Mouse (Mus musculus): Measurements from ENCODE around the gene 1700067K01Rik. TPM values are rescaled to one million over a fixed set of nuclear protein-coding genes. Genes with fewer than 3 reads are reported as not detected.

Gene 1700067K01Rik
- polyA plus RNA-seq, 1 experiment from 2014 or later: 0.63 TPM

DNA sequence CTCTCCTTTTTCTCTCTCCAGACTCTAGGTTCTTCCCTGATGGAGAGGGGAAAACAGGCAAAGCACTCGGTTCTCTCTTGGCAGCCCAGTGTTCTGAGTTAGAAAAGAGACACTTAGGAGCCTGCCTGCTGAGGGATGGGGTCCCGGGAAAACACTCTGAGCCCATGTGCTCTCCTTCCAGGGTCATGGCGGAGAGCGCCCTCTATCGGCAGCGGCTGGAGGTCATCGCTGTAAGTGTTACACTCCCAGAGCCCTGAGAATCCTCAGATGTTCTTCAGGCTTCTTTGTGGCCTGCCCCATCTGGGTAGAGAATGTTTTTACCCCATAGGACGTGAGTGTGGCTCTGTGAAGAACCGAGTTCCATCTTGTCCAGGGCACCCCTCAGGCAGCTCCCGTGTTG, 22.9 kb downstream of the 1700067K01Rik start:
- H3K4me1 ChIP-seq: peaks cover 55% of the 10 kb centered on the region
- 14% methylated on average over 10 of the region's 10 CpGs for WGBS
- no peak overlapping the region for H3K4me3 ChIP-seq
- peak; percentile 72 for DNase-seq (ENCODE audit: extremely low spot score, low spot score)
- no peaks in the 10 kb centered on the region for H3K36me3 ChIP-seq (replicated peaks)
- no peaks in the 10 kb centered on the region for H3K9me3 ChIP-seq
- peaks cover 100% of the 10 kb centered on the region for H3K27me3 ChIP-seq (ENCODE audit: poor library complexity, severe bottlenecking)
- H3K27ac ChIP-seq: no peak overlapping the region

DNA sequence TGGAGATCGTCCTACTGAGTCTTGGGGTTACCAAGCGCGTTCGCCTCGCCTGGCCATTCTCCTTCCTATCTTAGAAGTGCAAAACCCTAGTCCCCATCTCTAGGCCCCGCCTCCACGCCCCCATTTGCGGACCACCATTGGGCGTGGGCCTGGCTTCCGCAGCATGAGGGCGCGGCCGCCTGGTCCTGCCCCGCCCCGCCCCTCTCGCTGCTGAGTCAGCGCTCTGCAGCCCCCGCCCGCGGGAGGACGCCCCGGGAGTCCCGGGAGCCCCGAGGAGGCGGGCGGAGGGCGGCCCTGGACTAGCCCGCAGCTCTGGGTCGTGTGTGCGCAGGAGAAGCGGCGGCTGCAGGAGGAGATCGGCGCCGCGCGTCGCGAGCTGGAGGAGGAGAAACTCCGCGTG, 24.6 kb downstream of the 1700067K01Rik start:
- peaks cover 53% of the 10 kb centered on the region for H3K4me1 ChIP-seq
- 1% methylated on average over 41 of the region's 41 CpGs for WGBS

DNA sequence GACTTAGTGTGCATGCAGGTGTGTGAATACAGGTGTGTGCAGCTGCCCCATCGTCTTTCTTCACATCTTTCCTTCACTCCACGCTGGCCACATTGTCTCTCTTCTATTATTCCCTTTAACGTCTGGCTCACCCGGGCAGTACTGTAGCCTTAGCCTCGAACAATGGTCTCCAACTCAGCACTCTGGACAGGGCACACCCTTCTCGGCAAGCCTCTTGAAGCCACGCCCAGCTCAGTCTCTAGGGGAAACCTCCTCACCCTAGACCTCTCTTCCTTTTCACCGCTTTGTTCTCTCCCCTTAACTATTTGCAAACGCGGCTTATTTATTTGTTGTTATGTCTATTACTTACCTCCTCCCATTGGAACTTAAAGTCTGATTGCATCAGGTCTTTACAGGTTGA, 26.1 kb downstream of the 1700067K01Rik start:
- H3K9me3 ChIP-seq: no peaks in the 10 kb centered on the region
- H3K27me3 ChIP-seq (ENCODE audit: poor library complexity, severe bottlenecking): peaks cover 80% of the 10 kb centered on the region
- no peak overlapping the region for H3K27ac ChIP-seq
- H3K4me3 ChIP-seq: no peak overlapping the region
- 9% methylated on average over 10 of the region's 10 CpGs for WGBS
- no peak for DNase-seq (ENCODE audit: extremely low spot score, low spot score)
- peaks cover 39% of the 10 kb centered on the region for H3K4me1 ChIP-seq
- H3K36me3 ChIP-seq (replicated peaks): no peaks in the 10 kb centered on the region

More for the DNA sequence above, 24.6 kb downstream of the 1700067K01Rik start:
- peak overlapping the region; percentile 65 for H3K4me3 ChIP-seq
- H3K27me3 ChIP-seq (ENCODE audit: poor library complexity, severe bottlenecking): peaks cover 90% of the 10 kb centered on the region
- H3K27ac ChIP-seq: peak overlapping the region; percentile 80
- H3K36me3 ChIP-seq (replicated peaks): no peaks in the 10 kb centered on the region
- H3K9me3 ChIP-seq: no peaks in the 10 kb centered on the region
- DNase-seq (ENCODE audit: extremely low spot score, low spot score): peak; percentile 67

DNA sequence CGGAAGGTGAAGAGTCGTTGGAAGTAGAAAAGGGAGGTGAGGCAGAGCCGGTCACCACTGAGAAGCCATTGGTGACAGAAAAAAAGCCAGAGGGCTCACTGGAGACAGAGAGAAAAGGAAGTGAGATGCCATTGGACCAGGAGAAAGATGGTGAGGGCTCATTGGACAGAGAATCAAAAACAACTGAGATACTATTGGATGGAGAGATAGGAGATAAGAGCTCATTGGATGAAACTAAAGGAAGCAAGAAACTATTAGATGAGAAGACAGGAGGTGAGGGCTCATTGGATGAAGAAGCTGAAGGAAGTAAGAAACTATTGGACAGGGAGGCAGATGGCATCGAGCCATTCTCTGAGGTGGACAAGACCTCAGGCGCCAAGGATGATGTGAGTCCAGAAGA, 28.0 kb downstream of the 1700067K01Rik start:
- no peaks in the 10 kb centered on the region for H3K36me3 ChIP-seq (replicated peaks)
- no peak overlapping the region for H3K4me3 ChIP-seq
- peaks cover 67% of the 10 kb centered on the region for H3K27me3 ChIP-seq (ENCODE audit: poor library complexity, severe bottlenecking)
- no peak overlapping the region for H3K27ac ChIP-seq
- 93% methylated on average over 5 of the region's 5 CpGs for WGBS
- H3K9me3 ChIP-seq: no peaks in the 10 kb centered on the region
- H3K4me1 ChIP-seq: peaks cover 24% of the 10 kb centered on the region
- no peak for DNase-seq (ENCODE audit: extremely low spot score, low spot score)

DNA sequence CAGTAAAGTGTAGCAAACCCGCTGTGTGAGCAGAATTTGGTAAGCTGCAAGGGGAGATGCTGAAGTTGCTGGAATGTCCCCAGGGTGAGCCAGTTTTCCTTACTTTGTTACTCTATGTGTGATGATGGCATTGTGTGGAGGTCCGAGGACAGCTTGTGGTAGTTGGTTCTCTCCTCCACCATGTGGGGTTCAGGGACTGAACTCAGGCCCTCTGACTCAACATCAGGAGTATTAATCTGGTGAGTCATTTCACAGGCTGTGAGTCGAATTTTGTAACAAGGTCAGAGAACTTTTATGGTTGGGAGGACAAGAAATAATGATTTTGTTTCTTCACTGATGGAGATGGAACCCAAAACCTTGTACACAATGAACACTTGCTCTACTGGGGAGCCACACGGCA, 31.5 kb downstream of the 1700067K01Rik start:
- no peak overlapping the region for H3K4me3 ChIP-seq
- H3K27ac ChIP-seq: no peak overlapping the region
- peaks cover 47% of the 10 kb centered on the region for H3K27me3 ChIP-seq (ENCODE audit: poor library complexity, severe bottlenecking)
- DNase-seq (ENCODE audit: extremely low spot score, low spot score): no peak
- WGBS: 84% methylated on average over 4 of the region's 4 CpGs
- no peaks in the 10 kb centered on the region for H3K36me3 ChIP-seq (replicated peaks)
- no peaks in the 10 kb centered on the region for H3K4me1 ChIP-seq
- H3K9me3 ChIP-seq: no peaks in the 10 kb centered on the region

DNA sequence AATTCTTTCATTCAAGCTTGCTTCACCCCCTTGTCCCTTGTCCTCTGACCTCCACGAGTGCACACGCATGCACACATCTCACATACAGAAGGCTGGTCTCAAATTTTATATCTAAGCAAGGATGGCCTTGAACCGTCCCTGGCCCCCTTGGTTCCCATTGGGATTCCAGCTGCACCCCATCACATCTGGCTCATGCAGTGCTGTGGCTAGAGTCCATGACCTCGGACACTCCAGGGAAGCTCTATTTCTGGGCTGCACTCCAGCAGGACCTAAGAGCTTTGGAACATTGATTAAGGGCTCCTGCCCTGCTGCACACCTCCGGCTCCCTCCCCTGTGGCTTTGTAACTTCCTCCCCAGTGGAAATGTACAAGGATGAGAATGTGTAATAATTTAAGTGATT, 36.7 kb downstream of the 1700067K01Rik start:
- WGBS: 81% methylated on average over 5 of the region's 5 CpGs
- H3K36me3 ChIP-seq (replicated peaks): no peaks in the 10 kb centered on the region
- no peaks in the 10 kb centered on the region for H3K9me3 ChIP-seq
- H3K4me3 ChIP-seq: no peak overlapping the region
- no peak overlapping the region for H3K27ac ChIP-seq
- DNase-seq (ENCODE audit: extremely low spot score, low spot score): no peak
- H3K27me3 ChIP-seq (ENCODE audit: poor library complexity, severe bottlenecking): peaks cover 72% of the 10 kb centered on the region
- H3K4me1 ChIP-seq: peaks cover 18% of the 10 kb centered on the region

DNA sequence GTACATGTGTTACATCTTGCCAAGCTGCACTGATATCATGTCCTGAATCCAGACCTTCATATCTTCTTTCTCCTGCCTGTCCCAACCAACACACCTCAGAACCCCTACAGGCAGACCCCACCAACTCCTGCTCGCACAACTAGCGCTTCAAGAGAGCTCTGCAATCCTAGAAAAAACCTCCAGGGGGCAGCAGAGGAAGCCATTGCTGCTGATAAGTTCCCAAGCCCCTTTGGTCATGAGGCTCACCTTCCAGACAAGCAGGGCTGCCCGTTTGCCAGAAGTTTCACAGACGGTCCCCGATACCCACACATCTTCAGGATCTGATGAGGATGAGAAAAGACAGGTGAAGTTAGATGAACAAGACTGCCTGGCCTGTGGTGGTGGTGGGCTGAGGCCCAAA, 37.7 kb downstream of the 1700067K01Rik start:
- peak; percentile 80 for DNase-seq (ENCODE audit: extremely low spot score, low spot score)
- Histone ChIP-seq H3K4me1 (peaks cover 21% of the 10 kb centered on the region), H3K36me3 (replicated peaks) (no peaks in the 10 kb centered on the region), H3K27ac (no peak overlapping the region), H3K4me3 (no peak overlapping the region), H3K27me3 (ENCODE audit: poor library complexity, severe bottlenecking) (peaks cover 79% of the 10 kb centered on the region), H3K9me3 (no peaks in the 10 kb centered on the region)
- 15% methylated on average over 5 of the region's 5 CpGs for WGBS

DNA sequence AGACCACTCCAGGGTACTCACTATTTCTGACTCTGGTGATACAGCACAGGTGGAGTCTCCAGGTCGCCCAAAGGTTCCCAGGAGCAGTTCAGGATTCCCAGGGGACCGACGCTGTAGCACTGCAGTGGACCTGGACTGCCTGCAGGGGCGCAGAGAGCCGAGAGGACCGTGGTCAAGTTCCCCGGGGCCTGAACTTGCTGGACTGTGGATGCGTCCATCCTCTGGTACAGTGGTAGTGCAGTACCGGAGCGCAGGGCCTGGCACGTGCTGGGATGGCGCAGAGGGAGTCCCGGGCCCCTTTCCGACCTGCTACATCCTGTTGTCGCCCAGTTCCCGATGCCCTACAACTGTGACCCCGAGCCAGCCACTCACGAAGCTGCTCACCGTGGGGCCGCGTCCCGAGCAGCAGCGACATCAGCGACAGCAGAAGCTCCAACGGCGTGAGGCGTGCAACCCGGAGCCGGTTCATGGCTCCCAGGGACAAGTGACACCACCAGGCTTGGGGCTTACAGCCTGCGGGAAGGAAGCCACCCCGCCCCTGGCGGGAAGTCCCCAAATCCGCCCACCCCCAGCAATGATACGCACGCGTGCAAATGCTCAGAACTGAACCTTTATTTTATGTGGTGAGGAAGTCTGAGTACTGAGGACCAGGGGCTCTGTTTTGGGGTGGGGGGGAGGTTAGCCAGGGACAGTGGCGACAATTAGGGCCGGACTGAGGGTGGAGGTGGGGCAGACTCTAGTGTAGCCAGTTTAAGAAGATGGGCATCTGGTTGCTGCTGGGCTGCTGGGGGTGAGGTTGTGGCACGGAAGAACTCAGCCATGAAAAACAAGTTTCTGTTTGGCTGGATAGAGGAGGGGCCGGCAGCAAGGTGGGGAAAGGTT, 41.0 kb downstream of the 1700067K01Rik start, which contains the start of gene Il27ra:
Il27ra (minus strand) TSS at position 524 of the 882 bp plus-strand sequence.
- 4% methylated on average over 40 of the region's 40 CpGs for WGBS
- H3K4me3 ChIP-seq: peak within 1 kb of the TSS; percentile 50
- no peaks in the 10 kb centered on the region for H3K36me3 ChIP-seq (replicated peaks)
- DNase-seq (ENCODE audit: extremely low spot score, low spot score): peak; percentile 76
- peaks cover 30% of the 10 kb centered on the region for H3K4me1 ChIP-seq
- peaks cover 3% of the 10 kb centered on the region; the same call in 1 of the 2 replicates for H3K9me3 ChIP-seq
- H3K27ac ChIP-seq: no peak within 1 kb of the TSS
- H3K27me3 ChIP-seq (ENCODE audit: poor library complexity, severe bottlenecking): peaks cover 92% of the 10 kb centered on the region

DNA sequence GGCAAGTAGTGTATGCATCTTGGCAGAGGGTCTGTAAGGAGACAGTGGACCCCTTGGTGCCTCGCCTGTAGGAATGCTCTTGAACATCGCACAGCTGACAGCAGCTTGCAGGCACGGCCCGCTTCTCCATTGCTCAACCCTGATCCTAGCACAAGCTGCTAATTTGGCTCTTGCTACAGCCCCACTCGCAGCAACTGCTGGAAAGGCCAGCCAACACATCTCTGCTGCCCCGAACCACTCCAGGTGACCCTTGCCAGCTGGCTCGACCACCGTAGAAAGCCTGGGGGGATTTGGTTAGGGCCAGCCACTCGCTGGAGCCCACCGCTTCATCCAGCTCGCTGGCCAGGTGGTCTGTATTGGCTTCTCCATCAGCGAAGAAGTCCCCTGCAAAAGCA, 41.6 kb downstream of the 1700067K01Rik start:
- peaks cover 30% of the 10 kb centered on the region for H3K4me1 ChIP-seq
- DNase-seq (ENCODE audit: extremely low spot score, low spot score): no peak
- peaks cover 89% of the 10 kb centered on the region for H3K27me3 ChIP-seq (ENCODE audit: poor library complexity, severe bottlenecking)
- no peaks in the 10 kb centered on the region for H3K36me3 ChIP-seq (replicated peaks)
- H3K27ac ChIP-seq: no peak overlapping the region
- WGBS: 40% methylated on average over 12 of the region's 12 CpGs
- peak overlapping the region; percentile 50 for H3K4me3 ChIP-seq
- H3K9me3 ChIP-seq: peaks cover 3% of the 10 kb centered on the region; the same call in 1 of the 2 replicates

DNA sequence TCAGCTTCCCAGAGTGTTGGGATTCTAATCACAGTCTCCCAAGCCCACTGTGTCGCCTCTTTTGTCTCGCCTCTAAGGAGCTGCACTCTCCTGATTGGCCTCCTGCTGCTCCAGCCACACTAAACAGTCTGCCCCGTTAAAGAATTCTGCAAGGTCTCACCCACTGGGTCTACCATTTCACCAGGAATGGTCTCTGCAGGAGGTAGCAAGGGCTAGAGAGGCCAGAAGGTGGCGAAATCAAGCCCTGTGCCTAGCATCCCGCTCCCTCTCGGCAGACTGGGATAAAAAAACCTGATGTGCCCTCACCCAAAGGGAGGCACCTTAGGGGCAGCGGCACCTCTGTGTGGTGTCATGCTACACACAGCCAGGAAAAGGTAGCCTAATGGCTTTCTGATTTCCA, 42.8 kb downstream of the 1700067K01Rik start:
- H3K27me3 ChIP-seq (ENCODE audit: poor library complexity, severe bottlenecking): peaks cover 88% of the 10 kb centered on the region
- no peak overlapping the region for H3K27ac ChIP-seq
- H3K4me1 ChIP-seq: peaks cover 29% of the 10 kb centered on the region
- 4% methylated on average over 7 of the region's 7 CpGs for WGBS
- DNase-seq (ENCODE audit: extremely low spot score, low spot score): no peak
- H3K4me3 ChIP-seq: peak overlapping the region; percentile 32; the same call in 1 of the 2 replicates
- H3K9me3 ChIP-seq: peaks cover 3% of the 10 kb centered on the region; the same call in 1 of the 2 replicates
- no peaks in the 10 kb centered on the region for H3K36me3 ChIP-seq (replicated peaks)

DNA sequence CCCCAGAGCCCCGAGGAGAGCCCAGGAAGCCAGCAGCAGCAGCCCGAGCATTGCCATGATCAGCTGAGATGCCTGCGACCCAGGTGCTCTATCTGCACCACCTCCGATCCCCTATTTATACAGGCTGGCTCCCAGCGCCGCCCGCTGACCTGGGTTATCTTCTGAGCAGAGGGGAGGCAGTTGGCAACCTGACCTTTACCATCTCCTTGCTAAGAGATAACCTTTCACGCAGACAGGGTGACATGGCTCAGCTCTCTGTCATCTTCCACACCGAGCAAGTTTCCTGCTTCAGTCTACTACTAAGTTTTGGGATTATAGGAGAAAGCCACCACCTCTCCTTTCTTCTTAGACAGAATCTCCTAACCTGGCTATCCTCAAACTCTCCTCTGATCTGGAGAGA, 43.6 kb downstream of the 1700067K01Rik start, which contains the start of gene Rln3:
Rln3 (minus strand) TSS at position 101 of the 400 bp plus-strand sequence.
- H3K27ac ChIP-seq: no peak within 1 kb of the TSS
- peaks cover 80% of the 10 kb centered on the region for H3K27me3 ChIP-seq (ENCODE audit: poor library complexity, severe bottlenecking)
- no peak for DNase-seq (ENCODE audit: extremely low spot score, low spot score)
- 7% methylated on average over 9 of the region's 9 CpGs for WGBS
- peaks cover 26% of the 10 kb centered on the region for H3K4me1 ChIP-seq
- peaks cover 3% of the 10 kb centered on the region; the same call in 1 of the 2 replicates for H3K9me3 ChIP-seq
- H3K36me3 ChIP-seq (replicated peaks): no peaks in the 10 kb centered on the region
- H3K4me3 ChIP-seq: peak within 1 kb of the TSS; percentile 32

DNA sequence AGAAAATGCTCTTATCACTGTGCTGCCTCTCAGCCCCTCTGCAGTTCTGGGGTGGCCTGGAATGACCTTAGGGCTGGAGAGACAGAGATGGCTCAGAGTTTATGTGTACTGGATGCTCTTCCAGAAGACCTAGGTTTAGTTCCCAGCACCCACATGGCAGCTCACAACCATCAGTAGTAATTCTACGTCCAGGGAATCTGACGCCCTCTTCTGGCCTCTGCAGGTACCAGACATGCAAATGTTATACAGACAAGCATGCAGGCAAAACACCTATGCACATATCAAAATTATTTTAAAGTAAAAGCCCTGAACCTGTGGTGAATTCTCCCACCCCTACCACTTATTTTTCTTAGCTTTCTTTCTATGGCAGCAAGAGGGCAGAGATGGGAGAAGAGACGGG, 45.2 kb downstream of the 1700067K01Rik start:
- WGBS: 84% methylated on average over 3 of the region's 3 CpGs
- Histone ChIP-seq H3K27me3 (ENCODE audit: poor library complexity, severe bottlenecking) (peaks cover 64% of the 10 kb centered on the region), H3K4me1 (peaks cover 26% of the 10 kb centered on the region), H3K4me3 (no peak overlapping the region), H3K9me3 (peaks cover 3% of the 10 kb centered on the region; the same call in 1 of the 2 replicates), H3K36me3 (replicated peaks) (no peaks in the 10 kb centered on the region), H3K27ac (no peak overlapping the region)
- DNase-seq (ENCODE audit: extremely low spot score, low spot score): no peak

DNA sequence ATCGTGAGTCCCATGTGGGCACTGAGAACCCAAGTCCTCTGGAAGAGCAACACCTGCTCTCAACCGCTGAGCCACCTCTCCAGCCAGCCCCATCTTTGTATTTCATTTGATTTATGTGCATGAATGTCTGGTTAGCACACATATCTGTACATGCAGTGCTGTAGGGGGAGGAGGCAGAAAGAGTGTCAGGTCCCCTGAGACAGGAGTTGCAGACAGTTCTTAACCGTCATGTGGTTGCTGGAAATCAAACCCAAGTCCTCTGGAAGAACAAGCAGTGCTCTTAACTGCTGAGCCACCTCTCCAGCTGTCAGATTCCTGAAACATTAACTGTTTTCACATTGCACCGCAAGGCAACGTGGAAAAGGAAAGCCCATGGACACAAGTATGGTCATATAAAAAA, 46.9 kb downstream of the 1700067K01Rik start:
- H3K9me3 ChIP-seq: peaks cover 3% of the 10 kb centered on the region; the same call in 1 of the 2 replicates
- H3K27ac ChIP-seq: no peak overlapping the region
- 82% methylated on average over 5 of the region's 5 CpGs for WGBS
- peaks cover 11% of the 10 kb centered on the region for H3K4me1 ChIP-seq
- H3K36me3 ChIP-seq (replicated peaks): no peaks in the 10 kb centered on the region
- DNase-seq (ENCODE audit: extremely low spot score, low spot score): no peak
- H3K27me3 ChIP-seq (ENCODE audit: poor library complexity, severe bottlenecking): peaks cover 47% of the 10 kb centered on the region
- no peak overlapping the region for H3K4me3 ChIP-seq

All from forebrain, embryonic 10.5 days (tissue).